Mouse (Mus musculus): ENCODE data around the gene 1810062G17Rik. TPM values are rescaled to one million over a fixed set of nuclear protein-coding genes. Genes with fewer than 3 reads are reported as not detected.

1810062G17Rik gene
- total RNA-seq, 1 experiment from 2014 or later, result 1.6 TPM

DNA sequence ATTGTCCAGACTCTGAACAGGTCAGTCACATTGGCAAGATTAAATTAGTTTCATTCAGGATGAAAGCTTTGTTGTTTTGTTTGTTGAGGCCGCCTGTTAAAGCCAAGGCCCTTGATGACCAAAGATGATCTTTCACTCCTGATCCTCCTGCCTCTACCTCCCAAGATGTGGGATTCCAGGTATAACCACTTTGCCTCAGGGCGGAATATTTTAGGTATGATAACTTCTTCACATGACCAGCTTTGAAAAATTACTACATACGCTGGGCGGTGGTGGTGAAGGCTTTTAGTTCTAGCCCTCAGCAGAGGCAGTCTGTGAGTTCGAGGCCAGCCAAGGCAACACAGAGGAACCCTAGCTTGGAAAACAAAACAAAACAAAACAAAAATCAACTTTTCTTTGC is 1.3 kb upstream of the 1810062G17Rik start:
- no peak for ATAC-seq (ENCODE audit: extremely low read depth, insufficient number of reproducible peaks, low FRiP score, poor library complexity, severe bottlenecking)

DNA sequence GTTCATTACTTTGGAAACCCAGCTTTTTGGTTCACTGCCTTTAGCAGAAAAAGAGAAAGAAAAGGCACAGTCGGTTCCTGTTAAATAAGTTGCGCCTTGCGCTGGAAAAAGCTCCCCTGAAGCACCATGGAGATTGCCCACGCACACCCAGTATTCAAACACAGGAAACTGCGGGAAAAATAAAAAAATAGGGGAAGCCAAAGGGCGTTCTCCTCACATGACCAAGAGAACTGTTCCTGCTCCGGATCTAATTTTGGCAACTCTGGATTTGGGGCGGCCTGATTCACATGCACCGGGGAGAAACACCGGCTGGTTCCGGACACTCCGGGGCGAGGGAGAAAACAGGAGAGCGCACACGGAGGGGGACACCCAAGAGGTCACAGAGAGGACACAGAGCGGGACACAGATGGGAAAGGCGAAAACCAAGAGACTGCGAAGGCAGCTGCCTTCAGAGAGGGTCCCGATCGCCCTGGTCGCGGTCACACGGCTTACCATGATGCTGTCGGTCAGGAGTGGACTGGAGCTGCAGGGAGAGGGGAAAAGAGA is 726 bp upstream of the 1810062G17Rik start:
- ATAC-seq (ENCODE audit: extremely low read depth, insufficient number of reproducible peaks, low FRiP score, poor library complexity, severe bottlenecking), result no peak

DNA sequence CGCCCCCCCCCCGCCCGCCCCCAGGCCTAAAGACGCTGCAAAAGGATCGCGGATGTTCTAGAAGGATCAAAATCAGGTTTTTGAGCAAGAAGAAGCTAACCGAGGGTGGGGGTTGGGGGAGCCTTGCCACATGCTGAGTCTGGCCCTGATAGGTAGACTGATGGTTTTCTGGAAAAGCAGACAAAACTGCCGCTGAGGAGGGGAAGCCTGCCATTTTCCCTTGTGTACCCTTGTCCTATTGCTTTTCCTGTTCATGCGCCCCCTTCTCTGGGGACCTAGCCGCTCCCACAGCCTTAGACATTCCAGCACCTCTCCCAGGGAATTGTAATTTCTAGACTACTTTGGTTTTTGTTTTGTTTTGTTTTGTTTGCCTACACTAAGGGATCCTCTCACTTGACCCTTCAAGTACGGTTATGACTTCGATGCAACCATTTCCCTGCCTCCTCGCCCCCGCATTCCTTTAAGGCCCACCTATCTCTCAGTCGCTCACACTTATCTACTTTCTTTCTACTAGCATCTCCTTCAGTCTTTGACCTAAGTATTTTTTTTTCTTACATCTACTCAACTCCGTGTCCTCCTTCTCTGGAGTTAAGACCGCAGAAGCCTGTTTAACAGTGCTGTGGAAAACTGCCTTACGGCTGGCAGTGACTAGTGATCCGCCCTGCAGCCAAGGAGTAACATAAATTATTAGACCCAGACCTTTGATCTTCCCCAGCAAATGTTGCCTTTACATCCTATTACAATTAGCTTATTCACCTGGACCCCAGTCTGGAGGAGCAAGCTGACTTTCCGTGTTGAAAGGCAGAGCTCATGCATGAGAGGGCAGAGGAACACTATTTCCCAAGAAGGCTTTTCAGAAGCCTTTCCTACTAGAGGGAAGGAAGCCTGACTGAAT is 771 bp downstream of the 1810062G17Rik start:
- ATAC-seq (ENCODE audit: extremely low read depth, insufficient number of reproducible peaks, low FRiP score, poor library complexity, severe bottlenecking), result no peak

DNA sequence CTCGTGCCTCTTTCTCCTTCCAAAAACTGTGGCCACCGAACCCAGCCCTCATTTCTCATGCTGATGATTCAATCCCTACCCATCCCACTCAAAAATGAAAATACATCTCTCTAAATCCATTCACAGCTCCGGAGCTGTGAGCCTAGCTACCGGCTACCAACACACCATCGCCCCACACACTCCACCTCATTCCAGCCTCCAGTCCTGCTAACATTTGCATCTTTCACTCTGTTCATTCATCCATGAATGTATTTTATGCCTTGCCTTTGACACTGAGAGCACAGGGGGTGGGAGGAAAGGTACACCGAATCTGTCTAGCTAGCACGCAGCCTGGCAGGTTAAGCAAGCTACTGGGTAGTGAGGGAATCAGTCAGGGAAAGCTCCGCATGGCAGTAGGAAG is 3.0 kb downstream of the 1810062G17Rik start:
- ATAC-seq (ENCODE audit: extremely low read depth, insufficient number of reproducible peaks, low FRiP score, poor library complexity, severe bottlenecking), result no peak

DNA sequence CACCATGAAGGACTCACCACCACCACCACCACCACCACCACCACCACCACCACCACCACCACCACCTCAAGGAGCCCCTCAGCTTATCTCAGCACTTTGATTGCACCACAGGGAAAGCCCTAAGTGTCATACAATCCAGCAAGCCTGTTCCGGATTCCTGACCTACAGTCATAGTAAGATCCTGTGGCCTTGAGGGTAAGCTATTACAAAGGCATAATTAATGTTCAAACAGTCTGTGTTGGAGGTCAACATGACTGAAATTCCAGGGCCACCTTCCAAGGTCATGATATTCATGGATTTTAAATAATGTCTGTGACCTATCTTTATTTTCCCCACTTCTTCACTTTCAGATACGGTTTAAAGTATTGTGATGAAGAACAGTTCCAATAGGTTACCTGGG is 4.7 kb downstream of the 1810062G17Rik start:
- no peak for ATAC-seq (ENCODE audit: extremely low read depth, insufficient number of reproducible peaks, low FRiP score, poor library complexity, severe bottlenecking)

DNA sequence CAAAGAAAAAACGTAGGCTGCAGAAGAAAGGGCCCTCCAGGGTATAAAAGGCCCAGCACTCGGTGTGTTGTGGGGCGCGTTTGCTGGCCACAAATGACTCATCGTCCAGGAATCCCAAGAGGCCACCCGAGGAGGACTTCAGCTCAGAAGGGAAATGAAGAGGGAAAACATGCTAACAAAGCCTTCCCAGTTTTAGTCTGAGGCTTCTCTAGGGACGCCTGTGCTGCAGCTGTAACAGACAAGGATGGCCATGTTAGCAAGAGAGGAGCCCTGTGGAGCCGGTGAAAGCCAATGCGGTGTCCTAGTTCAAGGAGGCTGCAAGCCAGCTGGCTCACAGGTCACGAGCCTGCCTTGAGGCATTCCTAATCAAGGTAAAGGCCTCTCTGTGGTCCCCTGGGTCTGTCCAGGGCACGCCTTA is 6.0 kb downstream of the 1810062G17Rik start:
- no peak for ATAC-seq (ENCODE audit: extremely low read depth, insufficient number of reproducible peaks, low FRiP score, poor library complexity, severe bottlenecking)

DNA sequence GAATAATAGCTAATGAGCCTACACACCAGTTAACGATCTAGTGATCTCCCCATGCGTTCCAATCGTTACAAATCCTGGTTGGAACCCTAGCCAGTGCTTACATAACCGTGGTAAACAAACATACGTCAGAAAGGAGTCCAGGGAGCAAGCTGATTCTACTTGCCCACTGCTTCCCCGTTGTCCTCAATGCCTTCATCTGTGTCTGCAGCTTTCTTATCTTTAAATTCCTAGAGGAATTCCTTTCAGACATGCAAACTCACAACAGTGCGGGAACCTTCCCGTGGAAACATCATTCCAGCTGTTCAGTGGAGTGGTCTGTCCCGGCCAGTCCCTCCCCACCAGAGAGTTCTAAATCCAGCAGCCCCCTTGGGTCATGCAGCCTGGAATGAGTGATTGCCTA is 7.2 kb downstream of the 1810062G17Rik start:
- ATAC-seq (ENCODE audit: extremely low read depth, insufficient number of reproducible peaks, low FRiP score, poor library complexity, severe bottlenecking), result no peak

DNA sequence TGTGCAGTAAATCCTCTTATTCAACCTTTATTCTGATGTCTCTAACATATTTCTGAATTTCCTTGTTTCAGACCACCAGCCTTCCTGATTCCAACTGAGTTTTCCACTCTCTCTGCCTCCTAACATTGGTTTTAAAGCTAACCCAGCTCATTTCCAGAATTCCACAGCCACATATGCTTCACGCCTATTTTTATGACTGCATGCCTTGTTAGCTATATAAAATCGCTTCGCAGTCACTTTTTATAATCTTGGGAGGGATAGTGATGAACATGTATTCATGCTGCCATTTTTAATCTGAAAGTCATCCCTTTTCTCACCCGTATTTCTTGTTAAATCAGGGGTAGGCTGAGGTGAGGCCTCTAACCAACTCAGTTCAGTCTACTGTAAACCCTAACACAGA is 8.6 kb downstream of the 1810062G17Rik start:
- ATAC-seq (ENCODE audit: extremely low read depth, insufficient number of reproducible peaks, low FRiP score, poor library complexity, severe bottlenecking), result no peak

DNA sequence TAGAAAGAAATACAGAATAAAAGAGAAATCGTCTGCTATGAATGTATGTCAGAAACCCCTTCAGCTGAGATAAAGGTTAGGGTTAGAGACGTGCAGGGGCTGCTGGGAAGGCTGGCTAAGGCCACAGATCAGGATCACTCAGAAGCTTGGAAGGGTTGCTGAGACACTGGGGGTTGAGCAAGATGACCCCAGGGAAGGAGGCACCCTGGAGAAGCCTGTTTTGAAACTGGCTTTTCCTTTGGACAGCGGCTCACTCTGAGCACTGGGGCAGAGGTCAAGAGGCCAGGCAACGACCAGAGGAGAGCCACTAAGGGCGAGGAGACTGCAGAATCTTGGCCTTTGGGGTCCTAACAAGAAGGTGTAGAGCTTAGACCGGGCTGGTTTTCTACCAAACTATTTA is 10.4 kb downstream of the 1810062G17Rik start:
- ATAC-seq (ENCODE audit: extremely low read depth, insufficient number of reproducible peaks, low FRiP score, poor library complexity, severe bottlenecking), result no peak

DNA sequence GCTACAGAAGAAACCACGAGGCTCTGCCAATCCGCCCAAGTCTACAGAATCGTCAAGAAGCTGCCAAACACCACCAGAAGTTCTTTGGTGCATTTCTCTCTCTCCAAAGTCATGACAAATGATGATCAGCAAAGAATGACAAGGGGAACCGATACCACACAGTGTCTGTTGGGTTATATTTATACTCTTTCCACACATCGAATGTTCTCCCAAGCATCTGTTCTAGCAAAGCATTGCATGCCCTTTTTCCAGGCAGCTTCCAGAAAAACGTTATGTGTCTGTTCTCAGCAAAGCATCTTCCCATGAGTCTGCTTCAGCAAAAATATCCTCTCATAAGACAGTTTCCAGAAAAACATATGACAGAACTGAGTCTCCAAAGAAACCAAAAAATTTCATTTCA is 11.1 kb downstream of the 1810062G17Rik start:
- ATAC-seq (ENCODE audit: extremely low read depth, insufficient number of reproducible peaks, low FRiP score, poor library complexity, severe bottlenecking), result no peak

DNA sequence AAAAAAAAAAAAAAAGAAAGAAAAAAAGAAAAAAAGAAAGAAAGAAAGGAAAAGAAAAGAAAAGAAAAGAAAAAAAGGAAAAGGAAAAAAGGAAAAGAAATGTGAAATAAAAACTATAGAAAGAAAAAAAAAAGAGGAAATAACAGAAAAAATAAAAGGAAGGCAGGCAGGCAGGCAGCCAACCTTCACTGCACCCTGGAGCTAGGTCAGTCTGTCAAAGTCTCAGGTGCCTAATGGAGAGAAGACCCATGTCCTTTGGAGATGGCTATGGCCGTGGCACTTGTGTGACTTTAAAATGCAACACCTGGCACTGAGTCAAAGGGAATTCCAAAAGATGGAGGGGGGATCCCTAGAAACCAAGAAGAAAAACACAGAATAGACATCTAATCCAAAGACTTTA is 12.6 kb downstream of the 1810062G17Rik start:
- ATAC-seq (ENCODE audit: extremely low read depth, insufficient number of reproducible peaks, low FRiP score, poor library complexity, severe bottlenecking), result no peak

DNA sequence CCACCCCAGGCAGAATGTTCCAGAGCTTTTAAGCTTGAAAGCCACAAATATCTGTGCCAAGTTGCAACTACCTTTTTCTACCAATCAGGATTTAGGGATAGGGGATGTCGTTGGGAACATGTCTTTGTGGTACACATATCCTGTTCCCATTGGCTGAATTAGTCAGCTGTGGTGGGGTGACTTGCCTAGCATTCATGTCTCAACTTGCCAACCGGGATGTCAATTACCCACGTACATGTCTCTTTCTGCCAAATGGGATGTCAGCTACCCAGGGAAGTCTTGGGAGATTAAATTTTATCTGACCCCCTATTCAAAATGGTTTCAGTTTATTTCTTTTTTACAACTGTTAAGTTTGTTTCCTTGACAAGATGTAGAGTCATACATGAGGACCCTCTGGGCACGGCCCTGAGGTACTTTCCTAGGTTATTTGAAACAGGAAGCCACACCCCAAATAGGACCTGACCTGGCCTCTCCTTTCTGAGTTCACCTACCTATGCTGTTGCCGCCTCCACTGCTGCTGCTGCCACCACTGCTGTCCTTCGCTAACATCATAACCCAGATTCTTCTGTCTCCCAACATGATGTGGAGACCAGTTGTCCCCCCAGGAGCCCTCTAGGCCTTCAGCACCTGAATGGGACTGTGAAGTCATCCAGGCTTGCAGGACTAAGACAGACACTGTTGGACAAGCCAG is 13.3 kb downstream of the 1810062G17Rik start:
- no peak for ATAC-seq (ENCODE audit: extremely low read depth, insufficient number of reproducible peaks, low FRiP score, poor library complexity, severe bottlenecking)

DNA sequence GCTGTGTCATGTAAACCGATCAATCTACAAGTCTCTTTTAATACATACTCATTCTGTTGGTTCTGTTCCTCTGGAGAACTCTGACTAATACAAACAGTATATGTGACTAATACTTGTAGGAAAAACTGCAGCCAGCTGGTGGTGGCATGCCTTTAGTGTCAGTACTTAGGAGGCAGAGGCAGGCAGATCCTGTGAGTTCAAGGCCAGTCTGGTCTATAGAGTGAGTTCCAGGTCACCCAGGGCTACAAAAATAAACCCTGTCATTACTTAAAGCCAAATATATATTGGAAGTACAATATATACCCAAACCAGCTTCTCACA is 13.8 kb downstream of the 1810062G17Rik start:
- no peak for ATAC-seq (ENCODE audit: extremely low read depth, insufficient number of reproducible peaks, low FRiP score, poor library complexity, severe bottlenecking)

DNA sequence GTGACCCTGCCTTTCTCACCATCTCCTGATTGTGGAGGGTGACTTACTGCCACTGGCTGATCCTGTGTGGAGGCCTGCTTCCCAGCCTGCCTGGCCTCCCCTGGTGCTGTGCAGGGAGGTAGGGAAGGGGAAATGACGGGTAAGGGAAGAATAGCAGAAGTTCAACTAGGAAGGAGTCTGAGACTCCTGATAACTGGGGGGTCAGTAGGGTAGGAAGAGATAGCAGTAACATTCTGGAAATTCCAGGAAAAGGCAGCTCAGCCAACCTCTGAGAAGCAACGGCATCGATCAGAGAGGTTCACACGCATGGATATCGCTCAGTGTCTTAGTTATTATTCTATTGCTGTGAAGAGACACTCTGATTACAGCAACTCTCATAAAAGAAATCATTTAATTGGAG is 15.8 kb downstream of the 1810062G17Rik start:
- ATAC-seq (ENCODE audit: extremely low read depth, insufficient number of reproducible peaks, low FRiP score, poor library complexity, severe bottlenecking), result no peak

DNA sequence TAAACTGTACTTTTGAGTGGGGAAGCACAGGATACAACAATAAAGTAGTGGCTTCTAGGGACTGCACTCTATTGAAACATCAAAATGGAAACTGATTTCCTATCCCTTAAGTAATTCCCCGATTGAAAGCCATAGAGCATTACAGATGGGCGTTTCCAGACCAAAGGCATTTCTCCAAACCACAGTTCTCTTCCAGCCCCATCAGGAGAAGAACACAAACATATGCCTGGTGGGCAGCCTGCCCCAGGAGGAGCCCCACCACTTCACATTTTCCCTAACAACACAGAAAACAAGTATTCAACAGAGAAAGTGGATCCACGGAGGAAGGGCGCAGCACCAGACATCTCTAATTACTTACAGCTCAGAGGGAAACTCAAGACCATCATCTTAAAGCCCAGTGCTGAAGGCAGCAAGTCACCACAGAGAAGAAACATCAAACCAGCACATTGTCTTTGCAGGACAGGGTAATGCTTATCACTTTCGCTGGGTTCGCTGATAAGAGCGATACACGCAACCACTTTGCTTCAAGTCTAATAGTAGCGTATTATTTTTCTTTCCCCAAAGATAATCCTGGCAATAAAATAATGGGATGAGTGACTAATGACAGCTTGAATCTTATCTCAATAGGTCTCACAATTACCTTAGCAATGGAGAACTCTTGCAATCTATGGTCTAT is 17.1 kb downstream of the 1810062G17Rik start:
- no peak for ATAC-seq (ENCODE audit: extremely low read depth, insufficient number of reproducible peaks, low FRiP score, poor library complexity, severe bottlenecking)

DNA sequence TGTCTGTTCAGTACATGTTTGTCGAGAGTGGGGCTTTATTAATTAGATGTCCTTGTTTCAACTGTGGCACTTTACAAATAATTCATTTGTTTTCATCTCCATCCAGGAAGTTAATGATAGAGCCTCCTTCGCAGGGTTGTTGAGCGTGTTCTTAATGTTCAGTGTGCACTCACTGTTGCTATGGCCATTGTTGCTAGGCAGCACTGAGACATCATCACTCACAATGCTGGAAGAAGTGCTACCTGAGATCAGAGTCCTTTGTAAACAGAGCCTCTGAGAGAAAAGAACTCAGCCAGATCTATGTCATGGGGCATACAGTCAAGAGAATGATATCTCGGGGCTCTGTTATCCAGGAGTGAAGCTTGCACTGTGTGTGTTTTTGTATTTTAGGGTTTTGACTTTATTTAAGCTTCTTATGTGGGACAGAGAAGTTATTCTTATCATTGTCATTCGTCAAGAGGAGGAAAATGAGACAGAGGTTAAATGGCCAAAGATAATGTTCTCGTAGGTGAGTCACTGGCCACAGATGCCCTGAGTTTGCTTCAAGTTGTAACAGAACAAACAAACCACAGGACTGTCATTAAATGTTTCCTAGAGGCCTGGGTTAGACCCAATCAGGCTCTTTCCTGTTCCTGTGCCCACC is 18.0 kb downstream of the 1810062G17Rik start:
- no peak for ATAC-seq (ENCODE audit: extremely low read depth, insufficient number of reproducible peaks, low FRiP score, poor library complexity, severe bottlenecking)

DNA sequence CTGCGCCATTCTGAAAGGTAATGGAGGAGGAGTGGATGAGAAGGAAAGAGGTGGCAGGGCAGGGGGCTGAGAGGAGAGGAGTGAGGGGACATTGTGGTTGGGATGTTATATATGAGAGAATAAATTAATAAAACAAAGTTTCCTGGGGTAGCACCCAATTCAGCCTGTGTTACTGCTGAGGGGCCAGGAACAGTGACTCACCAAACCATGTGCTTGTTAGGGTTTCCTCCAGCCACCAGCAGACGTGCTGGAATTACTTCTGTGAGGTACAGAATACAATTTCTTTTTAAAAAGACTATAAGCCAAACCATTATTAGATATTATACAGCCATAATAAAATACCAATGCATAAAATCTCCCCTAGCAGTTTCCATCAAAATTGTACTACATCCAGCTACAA is 18.9 kb downstream of the 1810062G17Rik start:
- no peak for ATAC-seq (ENCODE audit: extremely low read depth, insufficient number of reproducible peaks, low FRiP score, poor library complexity, severe bottlenecking)

DNA sequence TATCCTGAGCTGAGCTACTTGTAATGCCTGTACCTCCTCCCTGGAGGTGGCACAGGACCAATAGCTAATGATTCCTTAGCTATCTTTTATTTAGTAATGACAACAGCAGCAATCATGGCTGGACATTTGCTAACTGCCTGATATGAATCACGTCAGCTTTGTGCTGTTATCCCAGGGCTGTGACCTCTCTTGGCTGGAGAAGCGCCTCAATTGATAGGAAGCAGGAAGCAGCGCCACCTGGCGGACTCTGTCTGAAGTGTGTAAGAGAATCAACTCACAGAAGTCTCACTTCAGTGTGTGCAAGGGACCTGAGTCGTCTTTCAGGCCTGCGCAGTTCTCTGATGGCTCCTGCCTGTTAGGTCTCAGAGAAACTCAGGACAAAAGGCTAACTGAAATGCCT is 19.7 kb downstream of the 1810062G17Rik start:
- peak; percentile 79; the same call in 1 of the 2 replicates for ATAC-seq (ENCODE audit: extremely low read depth, insufficient number of reproducible peaks, low FRiP score, poor library complexity, severe bottlenecking)

DNA sequence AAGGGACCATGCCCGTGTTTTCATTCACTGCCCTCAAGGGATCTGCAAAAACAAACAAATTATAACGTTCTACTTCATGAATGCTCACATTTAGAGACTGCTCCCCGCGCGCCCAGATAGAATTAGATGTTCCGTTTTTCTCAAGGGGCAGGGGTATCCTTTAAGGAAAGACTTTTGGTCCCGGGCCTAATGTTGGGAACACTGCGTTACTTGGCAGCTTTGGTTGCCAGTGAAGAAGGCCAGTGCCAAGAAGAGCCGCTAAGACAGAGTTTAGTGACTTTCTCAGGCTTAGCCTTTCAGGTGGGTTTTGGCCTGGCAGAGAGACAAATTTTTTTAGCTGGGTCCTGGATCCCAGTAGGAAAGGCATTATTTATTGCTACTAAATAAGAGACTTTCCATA is 20.5 kb downstream of the 1810062G17Rik start:
- ATAC-seq (ENCODE audit: extremely low read depth, insufficient number of reproducible peaks, low FRiP score, poor library complexity, severe bottlenecking), result no peak
